Mouse (Mus musculus) bone marrow macrophage, adult 2 months (primary cell): ENCODE results near the gene Uba2. TPM values are rescaled to one million over a fixed set of nuclear protein-coding genes. Genes with fewer than 3 reads are reported as not detected.

ENCODE experiments used
- H3K27ac ChIP-seq: 2 replicates; pipeline ENCODE4 v1.5.1; 2012; ENCODE audit warnings: low read depth, low read length; ENCODE audit not compliant: insufficient read depth
- H3K4me1 ChIP-seq: 2 replicates; pipeline ENCODE4 v1.6.1; 2012; ENCODE audit warnings: low read length; ENCODE audit not compliant: control insufficient read depth, insufficient read depth
- H3K4me3 ChIP-seq: 2 replicates; pipeline ENCODE4 v1.5.1; 2012; ENCODE audit warnings: mild to moderate bottlenecking, low read length, moderate library complexity; ENCODE audit not compliant: insufficient read depth
- CTCF ChIP-seq: IDR thresholded peaks from 2 replicates; pipeline ENCODE4 v1.5.1; 2012; ENCODE audit warnings: low read depth, mild to moderate bottlenecking, low read length, moderate library complexity
- POLR2A ChIP-seq: IDR thresholded peaks from 2 replicates; pipeline ENCODE4 v1.6.1; 2012; ENCODE audit warnings: mild to moderate bottlenecking, low read depth, low read length, borderline replicate concordance
- polyA plus RNA-seq: library from polyadenylated mRNA; stranded (reverse); fragments of >200 nt; gene quantifications from 2 replicates; pipeline ENCODE4 v1.2.4, GENCODE M21; 2012; ENCODE audit not compliant: missing spikeins, insufficient read depth, insufficient read length

The Uba2 gene
- polyA plus RNA-seq, 1 experiment: 63.1 TPM

DNA sequence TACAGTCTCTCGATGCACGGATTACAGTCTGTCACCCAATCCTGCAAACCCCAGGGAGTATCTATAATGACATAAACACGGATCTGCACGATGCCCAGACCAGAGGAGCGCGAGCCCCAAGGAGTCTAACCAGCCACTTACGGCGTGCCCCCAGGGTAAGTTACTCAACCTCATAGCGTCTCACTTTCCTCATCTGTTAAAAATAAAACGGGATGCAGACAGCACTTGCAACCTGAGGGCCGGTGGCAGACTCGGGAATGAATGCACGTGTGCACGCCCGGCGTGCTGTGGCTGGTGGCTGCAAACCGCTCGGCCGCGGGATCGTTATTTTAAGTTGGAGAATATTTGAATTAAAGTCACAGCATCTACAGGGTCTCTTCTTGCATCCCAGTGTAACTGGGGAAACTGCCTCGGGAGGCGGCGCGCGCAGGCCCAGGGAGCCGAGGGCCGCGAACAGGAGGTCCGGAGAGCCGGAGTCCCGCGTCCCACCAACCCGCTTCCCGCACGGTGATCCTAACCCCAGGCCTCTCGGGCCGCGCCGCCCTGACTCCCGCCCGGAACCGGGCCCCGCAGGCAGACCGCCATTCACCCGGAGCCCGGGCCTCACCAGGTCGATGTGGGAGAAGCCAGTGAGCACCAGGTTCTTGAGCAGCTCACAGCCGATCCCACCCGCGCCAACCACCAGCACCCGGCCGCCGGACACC is 1.5 kb downstream of the Uba2 start:
- peak overlapping the region; percentile 95 for H3K4me3 ChIP-seq
- peak overlapping the region; percentile 62 for H3K27ac ChIP-seq
- peaks cover 4% of the 10 kb centered on the region for H3K4me1 ChIP-seq
- TF ChIP-seq POLR2A (no peak), CTCF (no peak)

DNA sequence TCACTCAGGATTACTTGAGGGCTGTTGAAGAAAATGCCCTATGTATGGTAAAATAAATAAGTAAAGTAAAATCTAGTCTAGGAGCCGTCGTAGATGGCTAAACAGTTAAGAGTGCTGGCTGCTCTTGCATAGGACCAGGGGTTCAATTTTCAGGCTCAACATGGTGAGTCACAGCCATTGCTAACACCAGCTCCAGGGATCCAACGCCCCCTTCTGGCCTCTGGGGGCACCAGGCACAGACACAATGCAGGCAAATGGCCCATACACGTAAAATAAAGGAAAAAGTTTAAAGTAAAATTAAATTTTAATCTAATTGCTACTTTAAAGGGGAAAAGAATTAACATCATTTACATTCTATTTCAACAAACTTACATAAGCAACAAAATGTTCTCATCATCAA is 2.5 kb downstream of the Uba2 start:
- Histone ChIP-seq H3K27ac (no peak overlapping the region), H3K4me1 (peaks cover 4% of the 10 kb centered on the region), H3K4me3 (no peak overlapping the region)
- TF ChIP-seq CTCF: peak; percentile 72
- TF ChIP-seq POLR2A: no peak

DNA sequence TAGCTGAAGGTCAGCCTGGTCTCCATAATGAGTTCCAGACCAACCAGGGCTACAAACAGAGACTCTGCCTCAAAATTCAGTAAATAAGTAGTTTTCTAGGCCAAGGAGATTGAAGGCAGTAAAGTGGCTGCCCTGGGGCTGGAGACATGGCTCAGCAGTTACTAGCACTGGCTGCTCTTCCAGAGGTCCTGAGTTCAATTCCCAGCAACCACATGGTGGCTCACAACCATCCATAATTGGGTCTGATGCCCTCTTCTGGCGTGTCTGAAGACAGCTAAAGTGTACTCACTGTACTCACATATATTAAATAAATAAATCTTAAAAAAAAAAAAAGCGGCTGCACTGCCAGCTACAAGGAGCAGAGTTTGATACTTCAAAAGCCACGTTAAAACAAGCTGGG is 3.4 kb downstream of the Uba2 start:
- no peak for TF ChIP-seq CTCF
- no peak for TF ChIP-seq POLR2A
- Histone ChIP-seq H3K4me1 (peaks cover 4% of the 10 kb centered on the region), H3K4me3 (no peak overlapping the region), H3K27ac (no peak overlapping the region)

DNA sequence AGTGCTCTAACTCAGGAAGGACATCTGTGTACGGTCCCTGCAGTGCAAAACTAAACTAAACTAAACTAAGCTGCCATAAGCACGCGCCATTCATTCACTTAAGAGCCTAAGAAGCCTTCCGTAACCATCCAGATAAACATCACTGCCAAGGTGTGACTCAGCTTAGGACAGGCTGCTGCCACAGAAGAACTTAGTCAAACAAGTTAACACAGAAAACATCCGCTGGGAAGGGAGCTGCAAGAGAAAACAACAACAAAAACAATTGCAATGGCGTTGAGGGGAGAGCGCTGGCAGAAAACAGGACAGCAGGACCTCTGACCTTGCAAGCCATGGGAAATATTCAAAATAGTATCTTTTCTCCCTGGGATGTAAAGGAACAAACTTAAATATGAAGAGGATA is 4.7 kb downstream of the Uba2 start:
- H3K27ac ChIP-seq: no peak overlapping the region
- no peak overlapping the region for H3K4me3 ChIP-seq
- no peak for TF ChIP-seq POLR2A
- TF ChIP-seq CTCF: no peak
- H3K4me1 ChIP-seq: peaks cover 4% of the 10 kb centered on the region

DNA sequence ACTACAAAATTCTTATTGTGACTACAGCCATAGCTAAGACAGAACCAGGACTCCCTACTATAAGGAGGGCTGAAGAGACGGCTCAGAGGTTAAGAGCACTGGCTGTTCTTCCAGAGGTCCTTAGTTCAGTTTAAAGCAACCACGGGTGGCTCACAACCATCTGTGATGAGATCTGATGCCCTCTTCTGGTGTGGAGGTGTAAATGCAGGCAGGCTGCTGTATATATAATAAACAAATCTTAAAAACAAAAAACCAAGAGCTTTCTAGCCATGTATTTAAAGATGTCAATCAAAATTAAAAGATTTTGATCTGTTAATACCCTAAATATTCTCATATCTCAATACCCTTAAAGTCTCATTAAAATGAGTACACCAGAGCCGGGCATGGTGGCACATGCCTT is 10.2 kb downstream of the Uba2 start:
- TF ChIP-seq POLR2A: no peak
- TF ChIP-seq CTCF: no peak
- H3K4me3 ChIP-seq: no peak overlapping the region
- H3K4me1 ChIP-seq: no peaks in the 10 kb centered on the region
- H3K27ac ChIP-seq: no peak overlapping the region

DNA sequence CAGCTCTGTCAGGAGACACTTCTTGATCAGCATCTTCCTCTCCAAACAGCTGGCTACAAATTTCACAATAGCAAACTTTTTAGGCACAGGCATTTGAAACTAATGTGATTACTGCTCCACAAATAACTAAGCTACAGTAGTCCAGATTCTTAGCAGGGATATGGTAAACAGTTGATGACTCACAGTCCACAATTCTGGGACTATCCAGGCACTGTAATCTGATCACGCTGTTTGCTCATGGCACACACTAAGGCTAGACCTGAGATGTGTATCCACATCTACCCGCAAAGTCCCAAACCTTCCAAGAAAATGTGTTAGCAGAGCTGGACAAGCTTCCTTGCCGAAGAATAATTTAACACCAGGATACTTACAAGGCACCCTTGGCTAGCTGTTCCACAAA is 11.4 kb downstream of the Uba2 start:
- Histone ChIP-seq H3K27ac (no peak overlapping the region), H3K4me3 (no peak overlapping the region), H3K4me1 (no peaks in the 10 kb centered on the region)
- TF ChIP-seq POLR2A (no peak), CTCF (no peak)

DNA sequence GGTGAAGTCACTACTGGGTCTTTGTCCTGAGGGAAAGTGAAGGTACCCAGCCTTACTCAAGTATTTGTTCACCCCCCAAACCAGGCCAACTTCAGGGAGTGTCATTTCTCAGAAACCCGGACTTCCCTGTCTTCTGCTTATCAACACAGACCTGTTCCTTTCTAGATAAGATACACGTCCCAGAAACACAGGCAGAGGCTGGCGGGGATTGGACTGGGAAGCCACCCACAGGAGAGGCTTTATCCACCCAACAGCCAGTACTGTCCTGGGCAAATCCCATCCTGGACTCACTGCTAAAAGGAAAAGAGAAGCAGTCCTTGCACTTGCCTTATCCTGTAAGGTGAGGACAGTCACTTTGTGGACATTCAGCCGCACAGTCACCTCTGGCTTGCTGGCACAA is 22.2 kb downstream of the Uba2 start:
- Histone ChIP-seq H3K4me3 (no peak overlapping the region), H3K4me1 (no peaks in the 10 kb centered on the region), H3K27ac (no peak overlapping the region)
- no peak for TF ChIP-seq POLR2A
- TF ChIP-seq CTCF: no peak

DNA sequence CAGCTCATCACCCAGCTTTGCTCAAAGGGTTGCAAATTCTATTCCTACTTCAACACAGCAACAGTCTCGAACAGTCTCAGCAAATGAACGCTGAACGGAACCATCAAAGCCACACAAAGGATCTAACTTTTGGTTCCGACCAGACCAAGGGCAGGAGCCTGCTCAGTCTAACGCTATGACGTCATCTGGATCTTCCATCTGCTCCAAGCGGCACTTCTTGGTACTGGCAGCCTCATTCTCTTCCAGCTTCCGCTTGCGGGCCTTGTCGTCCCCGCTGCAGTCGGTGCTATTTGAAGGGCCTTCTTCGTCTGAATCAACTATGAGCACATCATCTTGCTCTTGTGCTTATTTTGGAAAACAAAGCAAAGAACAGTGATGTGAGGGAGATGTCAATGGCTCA is 28.3 kb downstream of the Uba2 start:
- TF ChIP-seq POLR2A: no peak
- TF ChIP-seq CTCF: no peak
- peaks cover 3% of the 10 kb centered on the region; the same call in 1 of the 2 replicates for H3K4me1 ChIP-seq
- H3K4me3 ChIP-seq: no peak overlapping the region

DNA sequence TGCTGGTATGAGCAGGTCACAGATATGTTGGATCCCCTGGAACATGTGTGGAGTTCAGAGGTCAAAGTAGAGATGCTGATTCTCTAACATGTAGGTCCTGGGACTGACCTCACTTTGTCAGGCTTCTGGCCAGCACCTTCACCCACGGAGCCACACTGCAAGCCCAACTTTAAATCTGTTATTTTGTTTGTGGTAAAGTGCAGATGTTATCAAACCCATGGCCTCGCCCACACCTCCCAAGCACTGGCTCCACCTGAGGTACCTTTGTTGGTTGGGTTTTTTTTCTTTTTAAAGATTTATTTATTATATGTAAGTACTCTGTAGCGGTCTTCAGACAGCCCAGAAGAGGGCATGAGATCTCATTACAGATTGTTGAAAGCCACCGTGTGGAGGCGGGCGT is 29.9 kb downstream of the Uba2 start:
- H3K4me3 ChIP-seq: no peak overlapping the region
- no peak overlapping the region for H3K27ac ChIP-seq
- no peak for TF ChIP-seq CTCF
- no peak for TF ChIP-seq POLR2A
- peaks cover 3% of the 10 kb centered on the region; the same call in 1 of the 2 replicates for H3K4me1 ChIP-seq

More for the DNA sequence above, 28.3 kb downstream of the Uba2 start:
- no peak overlapping the region for H3K27ac ChIP-seq

DNA sequence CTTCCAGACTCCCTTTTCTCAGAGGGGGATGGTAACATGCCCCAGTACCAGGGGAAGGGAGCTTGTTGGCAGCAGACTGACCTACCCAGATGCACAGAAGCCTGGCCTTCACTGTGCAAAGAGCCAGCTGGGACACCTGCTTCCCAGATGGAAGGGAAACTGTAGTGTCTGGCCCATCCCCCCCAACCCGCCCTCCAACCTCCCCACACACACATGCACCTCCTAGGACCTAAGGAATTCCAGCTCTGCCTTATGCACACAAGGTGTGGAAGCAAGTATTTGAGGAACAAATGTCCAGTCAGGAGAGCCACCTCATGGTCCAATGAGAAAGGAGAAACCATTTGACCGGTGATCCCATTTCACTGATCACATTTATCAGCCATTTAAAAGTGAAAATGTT is 35.1 kb downstream of the Uba2 start:
- no peak overlapping the region for H3K27ac ChIP-seq
- no peak for TF ChIP-seq CTCF
- no peak for TF ChIP-seq POLR2A
- H3K4me1 ChIP-seq: no peaks in the 10 kb centered on the region
- H3K4me3 ChIP-seq: no peak overlapping the region

DNA sequence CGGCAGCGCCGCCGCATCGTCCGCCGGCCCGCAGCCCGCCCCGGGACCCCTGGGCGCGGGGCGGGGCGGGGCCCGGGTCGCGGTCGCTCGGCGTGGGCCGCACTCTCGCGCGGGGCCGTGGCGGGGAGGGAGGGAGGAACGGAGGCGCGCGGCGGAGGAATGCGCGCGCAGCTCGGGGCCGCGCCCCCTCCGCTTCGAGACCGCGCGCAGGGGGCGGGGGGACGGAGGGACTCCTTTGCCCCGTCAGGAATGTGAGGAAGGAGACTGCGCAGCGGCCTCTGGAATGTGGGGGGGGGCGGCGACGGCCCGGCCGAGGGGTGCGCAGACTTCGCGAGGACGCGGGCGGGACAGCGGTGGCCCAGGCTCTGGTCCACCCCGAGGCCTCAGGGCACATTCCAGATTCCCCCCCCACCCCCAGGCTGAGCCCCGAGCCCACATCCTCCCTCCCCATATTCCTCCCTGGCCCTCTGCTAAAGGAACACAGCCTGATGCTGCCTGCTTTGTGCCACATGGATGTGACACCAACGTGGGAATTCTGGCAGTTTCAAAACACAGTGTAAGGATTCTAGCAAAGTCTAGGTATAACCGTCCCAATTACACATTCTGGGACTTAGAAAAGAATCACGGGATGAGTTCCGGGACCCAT is 36.2 kb downstream of the Uba2 start, which contains the start of gene Wtip:
Gene Wtip, minus strand, starts transcription at position 152 of the 646 bp plus-strand sequence.
- Histone ChIP-seq H3K4me3 (peak within 1 kb of the TSS; percentile 69), H3K27ac (no peak within 1 kb of the TSS), H3K4me1 (no peaks in the 10 kb centered on the region)
- no peak for TF ChIP-seq CTCF
- TF ChIP-seq POLR2A: no peak
